Mouse (Mus musculus) midbrain, embryonic 15.5 days (tissue): ENCODE results near the gene Ccdc117. TPM values are rescaled to one million over a fixed set of nuclear protein-coding genes. Genes with fewer than 3 reads are reported as not detected.
A peak's percentile ranks its signal among the peaks of the same experiment; 100 is the strongest.

Source experiments
- ATAC-seq: fragments of 200-750 bp; cut with Nextera tagmentation; replicated peaks from 2 replicates; pipeline ENCODE4 v1.8.0; 2017; ENCODE audit warnings: moderate TSS enrichment
- H3K27ac ChIP-seq: fragments of 300-500 bp; sonication (generic); 2 replicates; pipeline ENCODE4 v1.5.1; 2015; ENCODE audit warnings: mild to moderate bottlenecking, inconsistent platforms
- H3K27me3 ChIP-seq: fragments of 300-500 bp; sonication (generic); replicated peaks from 2 replicates; pipeline ENCODE4 v1.6.1; 2015; ENCODE audit warnings: inconsistent platforms
- H3K36me3 ChIP-seq: fragments of 300-500 bp; sonication (generic); replicated peaks from 2 replicates; pipeline ENCODE4 v1.6.1; 2015; ENCODE audit warnings: inconsistent platforms
- H3K4me1 ChIP-seq: fragments of 300-500 bp; sonication (generic); 2 replicates; pipeline ENCODE4 v1.6.1; 2015; ENCODE audit warnings: inconsistent platforms
- H3K4me2 ChIP-seq: fragments of 300-500 bp; sonication (generic); 2 replicates; pipeline ENCODE4 v1.6.1; 2015; ENCODE audit warnings: inconsistent platforms, mild to moderate bottlenecking, moderate library complexity
- H3K4me3 ChIP-seq: fragments of 300-500 bp; sonication (generic); 2 replicates; pipeline ENCODE4 v1.5.1; 2015; ENCODE audit warnings: mild to moderate bottlenecking, inconsistent platforms
- H3K9ac ChIP-seq: fragments of 300-500 bp; sonication (generic); 2 replicates; pipeline ENCODE4 v1.6.1; 2015; ENCODE audit warnings: mild to moderate bottlenecking, inconsistent platforms
- H3K9me3 ChIP-seq: fragments of 300-500 bp; sonication (generic); 2 replicates; pipeline ENCODE4 v1.6.1; 2016; ENCODE audit warnings: inconsistent platforms
- WGBS: fragments of 180-500 bp; shearing (Covaris S2); methylation state at CpG from one replicate; pipeline ENCODE4 v1.1.7; 2015; ENCODE audit warnings: mixed read lengths; 5-methylcytosine and 5-hydroxymethylcytosine counted together
- polyA plus RNA-seq: library from polyadenylated mRNA; unstranded; fragments of >200 nt; fragmentation: Nextera tagmentation; extraction: Ambion mirVana; gene quantifications from 2 replicates; pipeline ENCODE4 v1.2.1, GENCODE M21; 2015

The Ccdc117 gene
- polyA plus RNA-seq, 1 experiment from 2014 or later = 12.1 TPM

GRCm38 (mm10) chr11:5485193-5486011, 56.6 kb downstream of the Ccdc117 start:
- Histone ChIP-seq H3K9me3 (no peaks in the 10 kb centered on the region), H3K36me3 (no peaks in the 10 kb centered on the region), H3K4me1 (peaks cover 5% of the 10 kb centered on the region; the same call in 1 of the 2 replicates), H3K4me3 (peak overlapping the region; percentile 38), H3K27ac (no peak overlapping the region), H3K27me3 (no peaks in the 10 kb centered on the region), H3K9ac (peak overlapping the region; percentile 42), H3K4me2 (peak overlapping the region; percentile 57)
- 17% methylated on average over 15 of the region's 15 CpGs for WGBS
- peak; percentile 80 for ATAC-seq

GRCm38 (mm10) chr11:5482581-5482980, 59.4 kb downstream of the Ccdc117 start:
- Histone ChIP-seq H3K27ac (no peak overlapping the region), H3K4me3 (no peak overlapping the region), H3K27me3 (no peaks in the 10 kb centered on the region), H3K4me2 (no peak overlapping the region), H3K9ac (no peak overlapping the region), H3K4me1 (peaks cover 5% of the 10 kb centered on the region; the same call in 1 of the 2 replicates), H3K9me3 (no peaks in the 10 kb centered on the region), H3K36me3 (no peaks in the 10 kb centered on the region)
- no peak for ATAC-seq
- 88% methylated on average over 13 of the region's 13 CpGs for WGBS

Other genes starting within 250 kb of the Ccdc117 start
- 7.1 and 7.8 TPM in 2 replicates for gene Znrf3, start 97.3 kb downstream of the Ccdc117 start, polyA plus RNA-seq
- 152 and 159 TPM in 2 replicates for gene Xbp1, start 21.5 kb downstream of the Ccdc117 start, polyA plus RNA-seq
- 0.12 and 0.13 TPM in 2 replicates for gene Ankrd36, start 27.5 kb upstream of the Ccdc117 start, polyA plus RNA-seq
- gene Mrps24, start 173.5 kb upstream of the Ccdc117 start, polyA plus RNA-seq = 170 and 176 TPM in 2 replicates
- 36.9 and 37.6 TPM in 2 replicates for gene Urgcp, start 220.2 kb upstream of the Ccdc117 start, polyA plus RNA-seq
- gene Dbnl, start 246.3 kb upstream of the Ccdc117 start, polyA plus RNA-seq = 151 and 154 TPM in 2 replicates